Mouse (Mus musculus): ENCODE data around the gene Inpp1. TPM values are rescaled to one million over a fixed set of nuclear protein-coding genes. Genes with fewer than 3 reads are reported as not detected.
A peak's percentile ranks its signal among the peaks of the same experiment; 100 is the strongest.

The Inpp1 gene
- total RNA-seq (2021) = 10 to 100 TPM; 41.6 to 43.9 TPM
- long read RNA-seq, experiment 1, full-length matches to known transcripts = 23 of 38 reads
- long read RNA-seq, experiment 1, partial matches to known transcripts = 2 of 38 reads
- long read RNA-seq, experiment 1, other reads (novel, unspliced or antisense) = 13 of 38 reads
- long read RNA-seq, experiment 2, full-length matches to known transcripts = 19 of 34 reads
- long read RNA-seq, experiment 2, partial matches to known transcripts = 3 of 34 reads
- long read RNA-seq, experiment 2, other reads (novel, unspliced or antisense) = 12 of 34 reads

- intact Hi-C loops (cut with DNase I) = no loop called here
- DNase-seq (ENCODE audit: low spot score in 2 of 2) = peak; percentile 58 to 67
Measured at GRCm38 (mm10) chr1:52816910-52817812, at the start of gene Inpp1. Gene Inpp1 (minus strand): TSS chr1:52817688.

DNA sequence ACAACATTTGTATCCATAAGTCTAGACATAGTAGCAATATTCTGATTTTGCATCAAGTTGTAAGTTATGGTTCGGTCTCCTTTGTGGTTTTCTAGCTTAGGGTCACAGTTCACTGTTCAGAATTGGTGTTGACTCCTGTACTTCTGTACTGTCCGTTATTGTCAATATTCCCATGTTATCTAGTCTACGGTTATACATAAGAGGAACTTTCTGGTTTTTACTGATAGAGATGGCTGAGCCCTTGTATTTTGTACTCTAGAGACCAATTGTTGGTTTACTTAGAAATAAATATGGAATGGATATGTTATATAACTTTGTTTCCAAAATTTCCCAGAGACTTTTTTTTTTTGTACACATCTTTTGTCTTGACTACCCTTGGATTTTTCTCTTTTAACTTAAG is 48.5 kb upstream of the Inpp1 start:
- DNase-seq (ENCODE audit: low spot score in 2 of 2) = no peak
- intact Hi-C loops (cut with DNase I) = no loop called here

- intact Hi-C loops (cut with DNase I) = no loop called here
- DNase-seq (ENCODE audit: low spot score in 2 of 2) = no peak
Measured at GRCm38 (mm10) chr1:52864220-52864619, 46.7 kb upstream of the Inpp1 start.

GRCm38 (mm10) chr1:52855904-52856601 is 38.6 kb upstream of the Inpp1 start:
- no peak for DNase-seq (ENCODE audit: low spot score in 2 of 2)
- intact Hi-C loops (cut with DNase I) = no loop called here

DNA sequence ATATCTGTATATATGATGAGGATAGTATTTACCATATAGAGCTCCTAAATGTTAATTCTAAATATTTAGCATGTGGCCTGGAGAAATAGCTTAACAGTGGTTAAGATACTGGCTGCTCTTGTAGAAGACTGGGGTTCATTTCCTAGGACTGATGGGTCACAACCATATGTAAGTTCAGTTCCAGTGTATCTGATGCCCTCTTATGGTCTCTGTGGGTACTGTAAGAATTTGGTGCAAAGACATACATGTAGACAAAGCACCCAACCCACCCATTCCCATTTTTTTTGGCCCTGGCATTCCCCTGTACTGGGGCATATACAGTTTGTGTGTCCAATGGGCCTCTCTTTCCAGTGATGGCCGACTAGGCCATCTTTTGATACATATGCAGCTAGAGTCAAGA is 36.5 kb upstream of the Inpp1 start:
- DNase-seq (ENCODE audit: low spot score in 2 of 2) = peak; percentile 36 to 63
- intact Hi-C loops (cut with DNase I) = loop anchor here (5.0 kb wide), 1 partner anchor 207 kb away; no protein-coding TSS in a partner anchor

DNA sequence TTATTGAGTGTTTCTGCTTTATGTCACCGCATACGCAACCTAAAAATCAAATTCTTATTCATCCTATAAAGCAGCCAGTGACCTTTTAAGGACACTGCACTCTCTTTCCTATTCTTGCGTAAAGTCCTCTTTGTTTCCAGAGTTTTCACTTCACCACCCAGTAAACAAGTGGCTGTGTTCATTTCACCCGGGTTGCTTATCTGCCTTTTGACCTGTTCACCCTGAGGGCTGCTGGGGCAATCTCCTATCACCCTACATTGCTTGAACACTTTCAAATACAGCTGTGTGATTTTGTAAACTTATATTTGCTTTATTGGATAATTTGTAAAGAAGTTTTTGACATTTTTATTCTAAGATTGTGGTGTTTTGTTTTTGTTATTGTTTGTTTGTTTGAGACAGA is 31.9 kb upstream of the Inpp1 start:
- intact Hi-C loops (cut with DNase I) = no loop called here
- DNase-seq (ENCODE audit: low spot score in 2 of 2) = no peak

DNA sequence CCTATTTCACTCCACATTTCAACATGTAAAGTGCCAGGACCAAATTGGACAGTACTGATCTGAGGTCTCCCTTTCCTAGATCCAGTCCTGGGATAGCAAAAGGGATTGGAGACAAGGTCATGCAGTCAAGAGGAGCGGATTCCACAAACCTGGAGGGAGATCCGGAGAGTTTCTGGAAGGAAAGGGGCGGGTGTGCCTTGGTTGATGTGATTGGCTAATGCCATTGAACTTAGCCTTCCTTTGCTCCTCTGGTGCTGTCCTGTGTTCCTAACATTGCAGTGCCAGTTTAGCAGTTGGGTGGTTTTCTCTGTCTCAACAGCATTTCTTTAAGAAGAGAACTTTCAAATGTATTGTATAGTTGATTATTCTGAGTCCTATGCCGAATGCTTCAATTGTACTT is 29.1 kb upstream of the Inpp1 start:
- intact Hi-C loops (cut with DNase I) = no loop called here
- no peak for DNase-seq (ENCODE audit: low spot score in 2 of 2)

DNA sequence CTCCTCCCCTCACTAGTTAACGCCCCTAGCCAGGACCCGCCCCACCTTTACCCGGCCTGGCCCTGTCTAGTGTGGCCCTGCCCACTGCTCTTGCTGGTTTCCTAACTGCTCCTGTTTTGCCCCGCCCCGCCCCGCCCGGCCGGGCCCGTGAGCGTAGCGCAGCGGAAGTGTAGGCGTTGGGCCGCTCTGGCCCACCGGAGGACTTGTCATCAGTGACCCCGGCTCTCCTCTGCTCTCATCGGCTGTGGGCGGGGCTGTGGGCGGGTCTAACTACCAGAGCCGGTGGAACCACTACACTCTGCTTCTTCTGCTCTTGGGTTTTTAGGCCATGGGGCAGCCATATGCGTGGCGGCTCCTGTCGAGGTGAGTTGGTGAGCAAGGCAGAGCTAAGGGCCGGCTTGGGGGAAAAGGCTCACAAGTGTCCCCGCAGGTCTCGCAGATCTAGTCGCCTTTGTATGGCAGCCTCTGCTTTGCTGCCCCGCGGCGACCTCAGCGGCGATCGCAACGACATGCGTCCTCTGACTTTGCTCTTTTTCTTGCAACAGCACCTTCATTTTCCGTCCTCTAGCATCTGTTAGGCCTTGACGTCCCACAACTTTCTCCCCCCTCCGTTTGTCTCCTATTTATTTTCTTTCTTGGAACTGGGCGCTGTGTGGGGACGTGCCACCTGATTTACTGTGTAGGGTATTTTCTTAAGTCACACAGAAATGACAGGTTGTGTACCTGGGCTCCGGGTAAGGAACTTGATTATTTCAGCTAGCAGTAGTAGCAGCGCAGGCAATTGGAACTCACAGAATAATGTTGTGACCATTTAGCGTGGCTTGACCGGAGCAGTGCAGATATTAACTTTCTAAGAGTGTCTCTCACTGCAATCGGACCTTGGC is 27.5 kb upstream of the Inpp1 start, which contains the start of gene Hibch:
Hibch (plus strand) TSS at position 148 of the 884 bp plus-strand sequence.
- DNase-seq (ENCODE audit: low spot score in 2 of 2) = peak; percentile 96 to 98
- intact Hi-C loops (cut with DNase I) = no loop called here

- no peak for DNase-seq (ENCODE audit: low spot score in 2 of 2)
- intact Hi-C loops (cut with DNase I) = no loop called here
Measured at GRCm38 (mm10) chr1:52844354-52844753, 26.9 kb upstream of the Inpp1 start.

DNA sequence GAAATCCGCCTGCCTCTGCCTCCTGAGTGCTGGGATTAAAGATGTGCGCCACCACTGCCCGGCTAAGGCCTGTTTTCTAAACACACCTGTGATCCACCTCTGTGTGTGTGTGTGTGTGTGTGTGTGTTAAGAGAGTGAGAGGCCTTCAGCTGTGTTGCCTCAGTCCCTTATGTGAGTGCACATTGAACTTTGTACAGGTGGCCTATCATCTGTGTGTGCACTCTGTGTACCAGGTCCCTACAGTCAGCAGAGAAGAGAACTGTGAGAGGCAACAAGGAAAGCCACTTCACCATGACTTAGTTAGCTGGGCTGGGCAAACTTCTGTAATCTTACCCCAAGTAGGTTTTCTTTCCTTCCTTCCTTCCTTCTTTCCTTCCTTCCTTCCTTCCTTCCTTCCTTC is 21.6 kb upstream of the Inpp1 start:
- DNase-seq (ENCODE audit: low spot score in 2 of 2) = no peak
- intact Hi-C loops (cut with DNase I) = no loop called here

GRCm38 (mm10) chr1:52817813-52818147 is 292 bp upstream of the Inpp1 start:
- intact Hi-C loops (cut with DNase I) = no loop called here

GRCm38 (mm10) chr1:52816232-52816891 is 1.1 kb downstream of the Inpp1 start:
- intact Hi-C loops (cut with DNase I) = no loop called here
- DNase-seq (ENCODE audit: low spot score in 2 of 2) = no peak

More at GRCm38 (mm10) chr1:52817813-52818147, 292 bp upstream of the Inpp1 start:
- DNase-seq (ENCODE audit: low spot score in 2 of 2) = no peak

- no peak for DNase-seq (ENCODE audit: low spot score in 2 of 2)
- intact Hi-C loops (cut with DNase I) = no loop called here
Measured at GRCm38 (mm10) chr1:52808456-52808855, 9.0 kb downstream of the Inpp1 start.

DNA sequence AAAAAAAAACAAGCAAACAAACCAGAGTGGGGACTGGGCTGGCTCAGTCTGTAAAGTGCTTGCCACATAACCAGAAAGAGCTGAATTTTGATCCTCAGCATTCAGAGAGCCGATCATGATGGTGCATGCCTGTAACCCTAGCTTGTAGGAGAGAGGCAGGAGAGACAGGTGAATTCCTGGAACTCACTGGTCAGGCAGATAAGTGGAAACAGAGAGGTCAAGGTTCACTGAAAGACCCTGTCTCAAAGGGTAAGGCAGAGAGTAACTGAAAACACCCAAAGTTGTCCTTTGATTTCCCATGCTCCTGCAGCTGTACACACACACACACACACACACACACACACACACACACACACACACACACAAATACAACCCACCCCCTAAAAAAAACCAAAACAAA is 12.4 kb downstream of the Inpp1 start:
- intact Hi-C loops (cut with DNase I) = no loop called here
- DNase-seq (ENCODE audit: low spot score in 2 of 2) = no peak

DNA sequence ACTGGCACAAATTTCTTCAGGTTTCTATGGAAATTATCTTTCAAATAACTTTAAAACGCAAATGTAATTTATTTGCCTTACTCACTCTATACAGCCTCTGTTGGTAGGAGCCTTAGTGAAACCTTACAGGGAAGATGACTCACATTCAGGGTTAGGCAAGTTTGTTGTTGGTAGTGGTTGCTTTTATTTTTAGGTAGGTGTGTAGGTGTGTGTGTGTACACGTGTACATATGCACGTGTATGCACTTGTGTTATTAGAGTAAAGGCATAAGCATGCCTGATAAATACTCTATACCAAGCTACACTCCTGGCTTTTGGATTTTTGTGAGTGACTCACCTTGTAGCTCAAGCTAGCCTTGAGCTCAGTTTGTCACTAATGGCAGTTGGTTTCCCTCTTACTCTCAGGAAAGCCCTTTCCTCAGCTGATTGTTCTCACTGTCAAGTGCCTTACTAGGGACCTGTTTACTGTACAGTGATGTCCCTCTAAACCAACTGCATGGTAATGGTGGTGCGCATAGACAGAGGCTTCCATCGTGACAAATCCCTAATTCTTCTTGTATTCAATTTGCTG is 15.0 kb downstream of the Inpp1 start:
- no peak for DNase-seq (ENCODE audit: low spot score in 2 of 2)

DNA sequence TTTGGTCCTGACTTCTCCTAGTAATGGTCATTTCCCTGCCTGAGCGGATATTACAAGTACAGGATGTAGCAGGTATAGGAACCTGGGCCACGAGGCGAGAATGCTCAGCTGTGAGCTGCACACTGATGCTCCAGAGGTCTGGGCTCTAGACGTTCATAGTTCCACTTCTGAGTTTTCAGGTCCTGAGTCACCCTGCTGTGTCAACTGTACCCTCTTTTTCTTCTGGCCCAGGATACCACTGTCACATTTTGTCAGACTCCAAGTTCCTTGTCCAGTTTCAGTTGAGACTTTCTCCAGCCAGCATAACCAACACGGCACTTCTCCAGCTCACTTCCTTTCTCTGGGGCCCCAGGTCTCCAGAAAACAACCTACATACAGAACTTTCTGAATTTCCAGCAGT is 15.8 kb downstream of the Inpp1 start:
- intact Hi-C loops (cut with DNase I) = no loop called here
- no peak for DNase-seq (ENCODE audit: low spot score in 2 of 2)

More for the DNA sequence above, 15.0 kb downstream of the Inpp1 start:
- intact Hi-C loops (cut with DNase I) = no loop called here

GRCm38 (mm10) chr1:52800340-52800740 is 17.1 kb downstream of the Inpp1 start:
- DNase-seq (ENCODE audit: low spot score in 2 of 2) = no peak
- intact Hi-C loops (cut with DNase I) = no loop called here

GRCm38 (mm10) chr1:52799772-52800171 is 17.7 kb downstream of the Inpp1 start:
- intact Hi-C loops (cut with DNase I) = loop anchor here (10.0 kb wide), 1 partner anchor 235 kb away; no protein-coding TSS in a partner anchor

More at GRCm38 (mm10) chr1:52799772-52800171, 17.7 kb downstream of the Inpp1 start:
- no peak for DNase-seq (ENCODE audit: low spot score in 2 of 2)

Measured in left cerebral cortex, postnatal 14 days (tissue).